Mouse (Mus musculus): ENCODE data around the gene Gm29666.

DNA sequence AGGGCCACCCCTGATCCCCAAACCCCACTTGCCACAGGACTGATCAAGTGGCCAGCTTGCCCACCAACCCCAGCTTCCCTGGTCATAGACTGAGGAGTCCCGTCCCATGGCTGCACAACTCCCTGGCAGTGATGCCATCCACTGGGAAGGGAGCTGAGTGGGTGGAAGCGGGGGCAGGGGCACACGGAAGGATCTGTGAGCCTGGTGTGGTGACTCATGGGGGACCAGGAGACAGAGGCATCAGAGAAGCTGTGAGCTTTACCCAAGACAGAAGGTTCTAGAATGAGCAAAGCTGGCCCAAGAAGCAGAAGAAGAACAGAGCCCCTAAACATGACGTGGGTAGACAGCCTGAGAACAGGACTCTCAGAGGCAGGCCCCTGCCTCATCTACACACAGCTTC is 30.2 kb upstream of the Gm29666 start:
- TF ChIP-seq CTCF (IDR thresholded peaks at IDR 0.05; ENCODE audit: low read depth) (no peak), EP300 (IDR thresholded peaks at IDR 0.05; ENCODE audit: low read depth) (no peak)
